Mouse (Mus musculus): ENCODE results near the gene Clip4. TPM values are rescaled to one million over a fixed set of nuclear protein-coding genes. Genes with fewer than 3 reads are reported as not detected.

The Clip4 gene
- total and polyA plus RNA-seq, 3 experiments = 0.23 TPM; not detected in 2

DNA sequence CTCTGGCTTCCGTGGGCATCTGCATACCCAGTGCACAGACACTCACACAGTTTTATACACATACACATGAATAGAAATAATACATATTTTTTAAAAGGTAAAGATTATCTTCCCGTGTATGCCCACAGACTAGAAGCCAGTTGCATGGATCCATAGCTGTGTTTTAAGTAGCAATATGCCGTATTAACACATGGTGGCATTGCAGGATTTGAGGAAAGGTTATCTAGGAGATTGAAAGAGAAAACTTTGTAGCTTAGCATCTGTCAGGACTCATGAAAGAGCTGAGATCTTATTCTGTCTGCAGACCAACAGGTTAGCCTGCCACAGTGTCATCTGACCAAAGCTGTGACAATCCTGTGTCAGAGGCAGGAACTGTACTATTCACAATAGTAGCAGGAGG lies 63.7 kb downstream of the Clip4 start:
- H3K9me3 ChIP-seq (replicated peaks; ENCODE audit: low read length) = no peaks in the 10 kb centered on the region
- no peak overlapping the region for H3K27ac ChIP-seq (ENCODE audit: insufficient read depth, low read depth)
- no peaks in the 10 kb centered on the region for H3K36me3 ChIP-seq (replicated peaks in 1 of 2; ENCODE audit: control insufficient read depth in 1 of 2, insufficient read depth in 1 of 2, low read length in 1 of 2)
- peak; percentile 18 for DNase-seq (ENCODE audit: extremely low read depth)
- in situ Hi-C loops (cut with MboI; ENCODE audit: low pct_ligation_motif_present, low pct_unique_long_range_greater_than_20kb, low sequenced_read_pairs) = no loop called here
- TF ChIP-seq E2F4 (IDR thresholded peaks at IDR 0.05; ENCODE audit: insufficient replicate concordance, low read depth, low read length) (no peak), CTCF (conservative IDR thresholded peaks at IDR 0.05 in 1 of 2, IDR thresholded peaks at IDR 0.05 in 1 of 2; ENCODE audit: low read depth in 2 of 2, low read length in 2 of 2) (peak in 1 of 2 experiments; percentile 53; a peak in 2 of 4 replicates), SIN3A (IDR thresholded peaks at IDR 0.05; ENCODE audit: low read length) (no peak), RAD21 (IDR thresholded peaks at IDR 0.05; ENCODE audit: low read depth, low read length) (peak; percentile 63), SMC3 (IDR thresholded peaks at IDR 0.05; ENCODE audit: low read depth, low read length) (peak; percentile 35; the same call in 1 of the 2 replicates)
- H3K4me1 ChIP-seq (ENCODE audit: control insufficient read depth in 1 of 2, insufficient read depth in 2 of 2) = peaks cover 6 to 24% of the 10 kb centered on the region in 2 experiments; a peak in 3 of 4 replicates
- H3K27me3 ChIP-seq (replicated peaks) = no peaks in the 10 kb centered on the region
- H3K79me2 ChIP-seq (replicated peaks; ENCODE audit: control insufficient read depth, extremely low read depth, insufficient read depth, poor library complexity, severe bottlenecking) = no peaks in the 10 kb centered on the region
- no peak overlapping the region for H3K9ac ChIP-seq (ENCODE audit: insufficient read depth, low read depth)
- no peak overlapping the region for H3K4me2 ChIP-seq (ENCODE audit: insufficient read depth, low read depth, poor library complexity, severe bottlenecking)
- no peak overlapping the region for H3K4me3 ChIP-seq (replicated peaks in 1 of 3; ENCODE audit: low read depth in 2 of 3, low read length in 2 of 3, poor library complexity in 1 of 3)
- dilution Hi-C loops (cut with MboI; ENCODE audit: extremely low pct_ligation_motif_present, extremely low pct_unique_long_range_greater_than_20kb, low sequenced_read_pairs) = no loop called here

DNA sequence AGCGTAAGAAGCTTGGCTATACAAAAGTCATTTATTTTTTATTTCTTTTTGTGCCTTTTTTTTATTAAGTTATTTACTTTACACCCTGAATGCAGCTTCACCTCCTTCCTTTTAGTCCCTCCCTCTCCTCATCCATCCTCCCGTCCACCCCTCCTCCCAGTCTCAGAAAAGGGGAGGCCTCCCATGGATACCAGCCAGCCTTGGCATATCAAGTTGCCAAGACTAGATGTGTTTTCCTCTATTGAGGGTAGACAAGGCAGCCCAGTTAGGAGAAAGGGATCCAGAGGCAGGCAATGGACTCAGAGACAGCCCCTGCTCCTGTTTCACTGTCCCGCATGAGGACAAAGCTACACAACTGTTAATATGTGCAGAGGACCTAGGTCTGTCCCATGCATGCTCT lies 93.9 kb downstream of the Clip4 start:
- dilution Hi-C loops (cut with MboI; ENCODE audit: extremely low pct_ligation_motif_present, extremely low pct_unique_long_range_greater_than_20kb, low sequenced_read_pairs) (no loop called here), in situ Hi-C loops (cut with MboI; ENCODE audit: low pct_ligation_motif_present, low pct_unique_long_range_greater_than_20kb, low sequenced_read_pairs) (loop anchor here (25.0 kb wide), 1 partner anchor 300 kb away; the partner anchor contains the start of gene Spdya)
- H3K9ac ChIP-seq (ENCODE audit: insufficient read depth, low read depth) = no peak overlapping the region
- H3K4me1 ChIP-seq (ENCODE audit: control insufficient read depth in 1 of 2, insufficient read depth in 2 of 2) = peaks cover 5 to 36% of the 10 kb centered on the region in 2 experiments
- H3K79me2 ChIP-seq (replicated peaks; ENCODE audit: control insufficient read depth, extremely low read depth, insufficient read depth, poor library complexity, severe bottlenecking) = no peaks in the 10 kb centered on the region
- TF ChIP-seq CHD1 (IDR thresholded peaks at IDR 0.05; ENCODE audit: low read depth, low read length) (no peak), SMC3 (IDR thresholded peaks at IDR 0.05; ENCODE audit: low read depth, low read length) (no peak), ELF1 (IDR thresholded peaks at IDR 0.05; ENCODE audit: low read depth, low read length) (no peak), USF1 (IDR thresholded peaks at IDR 0.05; ENCODE audit: low read depth, low read length) (no peak), POLR2AphosphoS2 (IDR thresholded peaks at IDR 0.05; ENCODE audit: low read depth, low read length) (no peak), HCFC1 (IDR thresholded peaks at IDR 0.05; ENCODE audit: low read depth, low read length) (no peak), CTCF (conservative IDR thresholded peaks at IDR 0.05 in 1 of 2, IDR thresholded peaks at IDR 0.05 in 1 of 2; ENCODE audit: low read depth in 2 of 2, low read length in 2 of 2) (no peak), NRF1 (IDR thresholded peaks at IDR 0.05; ENCODE audit: low read depth, low read length) (no peak), CHD2 (IDR thresholded peaks at IDR 0.05; ENCODE audit: low read length) (no peak), ETS1 (conservative IDR thresholded peaks at IDR 0.05; ENCODE audit: low read depth, low read length) (no peak), RCOR1 (conservative IDR thresholded peaks at IDR 0.05; ENCODE audit: low read depth, low read length) (no peak)
- H3K4me2 ChIP-seq (ENCODE audit: insufficient read depth, low read depth, poor library complexity, severe bottlenecking) = no peak overlapping the region
- H3K27me3 ChIP-seq (replicated peaks) = no peaks in the 10 kb centered on the region
- H3K9me3 ChIP-seq (replicated peaks; ENCODE audit: low read length) = peaks cover 10% of the 10 kb centered on the region
- no peak overlapping the region for H3K4me3 ChIP-seq (replicated peaks in 1 of 3; ENCODE audit: low read depth in 2 of 3, low read length in 2 of 3, poor library complexity in 1 of 3)
- H3K27ac ChIP-seq (ENCODE audit: insufficient read depth, low read depth) = no peak overlapping the region
- no peaks in the 10 kb centered on the region for H3K36me3 ChIP-seq (replicated peaks in 1 of 2; ENCODE audit: control insufficient read depth in 1 of 2, insufficient read depth in 1 of 2, low read length in 1 of 2)
- DNase-seq (ENCODE audit: extremely low read depth) = no peak

Measured in CH12.LX (cell line).